Mouse (Mus musculus) WW6 (cell line): Measurements from ENCODE around the gene 2310057M21Rik.

Experiments
- DNase-seq: peaks from one replicate; pipeline ENCODE4 v3.0.0-alpha.2; 2013; ENCODE audit warnings: low read depth, low spot score

The 2310057M21Rik gene

DNA sequence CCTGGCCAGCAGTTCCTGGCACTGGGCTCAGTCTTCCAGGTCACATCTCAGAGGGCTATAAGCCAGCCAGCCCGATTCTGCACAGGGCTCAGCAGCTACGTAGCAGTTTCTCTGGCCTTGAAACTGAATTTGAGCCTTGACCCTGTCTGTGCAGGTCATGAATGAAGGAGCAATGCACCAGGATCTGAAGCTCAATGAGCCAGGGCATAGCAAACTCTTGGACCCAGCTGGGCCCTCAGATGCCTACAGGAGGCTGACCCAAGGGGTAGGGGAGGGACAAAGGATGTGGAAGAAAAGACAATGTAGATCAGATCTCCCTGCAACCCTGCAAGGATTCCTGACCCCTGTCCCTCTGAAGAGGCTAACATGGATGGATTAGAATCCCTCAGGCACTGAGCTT is 40.4 kb downstream of the 2310057M21Rik start, which contains the start of gene Cuzd1:
TSS of gene Cuzd1 (minus strand) at position 101 of the 400 bp plus-strand sequence.
- DNase-seq = no peak

DNA sequence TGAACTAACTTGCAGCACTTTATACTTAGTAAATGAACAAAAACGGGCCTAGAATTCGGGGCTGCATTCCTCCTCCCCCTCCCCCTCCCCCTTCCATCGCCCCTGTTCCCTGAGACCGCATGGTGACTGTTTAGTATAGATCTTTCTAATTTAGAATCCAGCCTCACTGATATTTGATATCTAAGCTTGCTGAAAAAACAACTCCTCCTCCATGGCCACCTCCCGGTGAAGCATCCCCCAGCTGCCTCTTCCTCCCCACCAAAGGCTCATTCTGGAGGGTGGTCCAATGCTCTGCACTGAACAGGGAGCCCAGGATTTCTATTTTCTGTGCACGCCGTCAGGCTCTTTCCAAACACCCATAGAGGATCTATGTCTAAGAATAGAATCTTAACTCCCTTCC is 44.2 kb downstream of the 2310057M21Rik start:
- DNase-seq = no peak

DNA sequence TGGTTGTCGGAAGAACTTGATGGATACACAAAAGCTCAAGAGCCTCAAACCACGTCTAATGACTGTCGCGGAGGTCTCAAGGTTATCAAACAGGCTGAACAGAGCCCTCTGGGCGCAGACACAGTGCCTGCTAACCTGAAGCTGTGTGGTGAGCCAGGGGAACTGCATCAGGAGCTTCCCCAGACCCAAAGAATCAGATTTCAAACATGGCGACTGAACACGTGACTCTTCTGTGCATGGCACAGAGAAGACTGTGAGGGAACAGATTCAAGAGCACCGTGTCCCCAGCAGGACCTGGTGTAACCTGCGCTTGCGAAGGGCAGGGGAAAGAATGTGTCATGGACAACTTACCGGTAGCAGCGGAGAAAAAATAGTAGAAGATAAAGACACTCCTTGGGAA is 45.0 kb downstream of the 2310057M21Rik start:
- DNase-seq = peak; percentile 24

DNA sequence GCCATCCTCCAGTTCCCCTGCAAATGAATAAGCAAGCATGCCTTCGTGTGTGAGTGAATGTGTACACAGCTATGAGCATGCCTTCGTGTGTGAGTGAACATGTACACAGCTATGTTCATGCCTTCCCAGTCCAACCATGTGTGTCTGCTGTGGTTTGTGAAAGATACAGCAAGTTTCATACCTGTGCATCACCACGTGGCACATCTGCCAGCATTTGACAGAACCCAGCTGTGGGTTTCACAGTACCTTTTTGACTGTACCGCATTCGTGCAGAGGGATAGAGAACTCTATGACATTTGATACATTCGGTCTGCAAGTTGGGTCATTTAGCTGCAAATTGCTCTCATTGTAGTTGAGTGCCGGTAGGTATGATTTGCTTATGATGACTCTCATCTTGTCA is 48.1 kb downstream of the 2310057M21Rik start:
- DNase-seq = no peak

DNA sequence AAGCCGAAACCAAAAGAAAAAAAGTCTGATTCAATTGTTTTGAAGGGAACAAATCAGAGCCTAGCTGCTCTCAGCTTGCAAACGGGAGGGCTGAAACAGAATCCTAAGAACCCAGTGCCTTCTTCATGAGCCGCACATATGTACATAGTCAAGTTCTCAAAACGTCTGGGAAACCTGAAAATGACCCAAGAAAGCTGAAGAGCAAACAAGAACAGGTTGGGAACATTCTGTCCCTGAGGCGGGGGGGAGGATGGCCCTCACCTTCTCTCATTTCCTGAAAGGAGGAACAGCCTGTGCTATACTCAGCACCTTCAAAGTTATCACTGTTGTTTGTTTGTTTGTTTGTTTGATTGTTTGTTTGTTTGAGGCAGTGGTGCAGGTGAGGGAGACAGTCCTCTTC is 55.8 kb downstream of the 2310057M21Rik start:
- DNase-seq = no peak

DNA sequence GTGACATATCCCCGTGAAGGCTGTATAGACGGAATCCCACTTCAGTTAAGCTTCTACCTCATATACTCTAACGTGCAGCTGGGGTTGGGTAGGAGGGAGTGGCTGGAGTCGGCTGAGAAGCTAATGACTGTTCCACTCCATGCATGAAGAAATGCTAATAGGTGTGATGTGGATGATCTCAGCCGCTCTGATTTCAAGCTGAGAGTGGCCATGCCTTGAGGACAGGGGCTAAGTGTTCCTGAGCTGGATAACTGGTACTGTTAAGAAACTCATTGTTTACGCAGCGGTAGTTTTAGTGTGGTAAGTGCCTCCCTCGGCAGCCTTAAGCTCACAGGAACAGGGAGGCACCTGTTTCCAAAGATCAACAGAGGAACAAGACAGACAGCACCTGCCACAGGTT is 59.2 kb downstream of the 2310057M21Rik start:
- no peak for DNase-seq

DNA sequence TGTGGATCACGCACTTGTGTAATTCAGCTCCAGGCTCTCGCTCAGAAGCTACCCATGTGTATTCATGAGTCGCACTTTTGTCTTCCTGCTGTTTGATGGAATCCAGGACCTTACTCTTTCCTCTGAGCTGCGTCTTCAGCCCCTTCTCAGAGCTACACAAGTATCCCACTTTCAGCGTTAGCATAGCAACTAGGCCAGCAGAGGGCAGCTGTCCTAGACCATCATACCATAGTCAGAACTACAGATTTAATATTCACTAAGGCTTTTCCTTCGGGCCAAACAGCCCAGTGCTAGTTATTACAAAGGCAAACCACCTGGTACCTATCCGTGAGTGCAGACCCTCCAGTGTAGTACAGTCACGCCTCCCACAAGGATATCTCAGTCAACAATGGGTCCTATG is 65.4 kb downstream of the 2310057M21Rik start:
- no peak for DNase-seq
